Mouse (Mus musculus) spleen, postnatal 4 days (tissue): Measurements from ENCODE around the gene Zfp664.

ENCODE experiments used
- DNase-seq, 2 experiments: peaks; one replicate each; pipeline ENCODE4 v3.0.0; 2022; ENCODE audit warnings: low spot score in 2 of 2

Gene Zfp664

DNA sequence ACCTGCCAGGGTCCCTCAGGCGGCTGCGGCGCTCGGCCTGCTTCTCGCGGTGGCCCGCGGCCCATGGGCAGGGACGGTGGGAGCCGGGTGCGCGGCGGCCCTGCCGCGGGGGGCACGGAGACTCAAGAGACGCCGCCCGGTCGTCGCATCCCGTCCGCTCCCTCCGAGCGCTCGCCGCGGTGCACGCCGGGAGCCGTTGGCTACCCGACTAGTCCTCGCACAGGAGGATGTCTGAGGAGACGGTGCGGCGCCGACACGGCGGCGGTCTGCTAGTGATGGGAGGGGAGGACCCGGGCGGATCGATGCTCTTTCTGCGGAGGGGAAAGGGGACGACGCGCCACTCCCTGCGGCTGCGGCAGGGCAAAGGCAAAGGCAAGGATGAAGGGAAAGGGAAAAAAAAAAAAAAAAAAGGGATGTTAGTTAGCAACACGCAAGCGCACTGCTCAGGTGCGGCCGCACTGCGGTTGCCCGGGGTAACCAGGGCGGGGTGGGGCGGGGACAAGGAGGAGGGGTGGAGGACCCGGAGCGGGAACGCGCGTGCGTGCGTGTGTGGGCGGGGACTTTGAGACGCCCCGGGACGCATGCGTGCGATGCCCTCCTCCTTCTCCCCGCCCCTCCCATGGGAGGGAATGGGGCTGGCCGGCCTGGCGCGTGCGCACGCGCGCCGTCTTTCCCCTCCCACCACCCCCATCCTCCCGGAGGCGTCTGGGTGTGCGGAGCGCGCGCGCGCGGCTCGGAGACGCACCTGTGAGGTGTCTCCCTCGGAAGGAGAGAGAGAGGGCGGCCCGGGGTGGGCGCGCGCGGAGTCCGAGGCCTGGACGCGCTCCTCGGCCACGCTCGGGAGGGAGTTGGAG is at the start of gene Zfp664, which contains the start of gene Ccdc92:
Zfp664 (plus strand) TSS at position 679 of the 854 bp plus-strand sequence.
Ccdc92 (minus strand) TSS at position 412 of the 854 bp plus-strand sequence.
- DNase-seq = peak; percentile 96 to 97

DNA sequence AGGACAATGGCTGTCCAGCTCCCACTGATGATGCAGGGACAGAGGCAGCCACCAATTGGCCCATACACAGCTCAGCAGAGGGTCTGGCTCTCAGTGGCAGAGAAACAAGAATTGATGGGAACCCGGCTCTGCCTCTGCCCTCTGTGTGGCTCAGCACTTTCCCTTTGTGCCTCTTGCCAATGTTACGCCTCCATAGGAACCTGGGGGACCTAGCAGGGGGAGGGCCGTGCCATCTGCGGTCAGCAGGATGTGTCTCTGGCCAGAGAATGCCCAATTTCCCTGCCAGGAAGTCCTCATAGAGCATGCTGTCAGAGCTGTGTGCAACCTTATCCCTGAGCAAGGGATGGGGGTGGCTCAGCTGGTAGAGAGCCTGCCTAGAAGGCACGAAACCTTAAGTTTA is 47.7 kb upstream of the Zfp664 start:
- no peak for DNase-seq

DNA sequence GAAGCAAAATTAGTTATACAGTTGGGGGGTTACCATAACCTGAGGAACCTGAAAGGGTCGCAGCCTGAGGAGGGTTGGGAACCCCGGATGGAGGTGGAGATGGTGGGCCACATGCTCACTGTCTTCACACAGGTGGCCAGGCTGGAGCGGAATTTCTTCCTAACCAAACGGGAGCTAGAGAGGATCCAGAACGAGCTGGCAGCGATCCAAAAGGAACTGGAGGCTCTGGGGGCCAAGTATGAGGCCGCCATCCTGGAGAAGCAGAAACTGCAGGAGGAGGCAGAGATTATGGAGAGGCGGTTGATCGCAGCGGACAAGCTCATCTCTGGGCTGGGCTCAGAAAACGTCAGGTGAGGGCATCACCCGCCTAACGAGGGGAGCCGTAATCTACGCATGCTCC is 45.4 kb upstream of the Zfp664 start:
- DNase-seq = no peak

GRCm38 (mm10) chr5:124822128-124822894 is 40.2 kb upstream of the Zfp664 start:
- no peak for DNase-seq

DNA sequence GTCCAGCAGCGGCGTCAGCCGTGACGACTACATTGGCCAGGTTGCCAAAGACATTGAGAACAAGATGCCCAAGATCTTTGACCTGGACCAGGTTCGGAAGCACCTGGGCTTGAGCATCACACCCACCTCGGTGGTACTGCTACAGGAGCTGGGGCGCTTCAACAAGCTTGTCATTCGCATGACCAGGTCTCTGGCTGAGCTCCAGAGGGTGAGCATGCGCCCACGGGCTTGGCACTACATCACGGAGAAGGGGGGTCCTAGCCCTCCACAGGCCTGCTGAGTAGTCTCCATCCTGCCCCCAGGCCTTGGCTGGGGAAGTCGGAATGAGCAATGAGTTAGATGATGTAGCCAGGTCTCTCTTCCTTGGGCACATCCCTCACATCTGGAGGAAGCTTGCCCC is 32.2 kb upstream of the Zfp664 start:
- no peak for DNase-seq

GRCm38 (mm10) chr5:124835218-124835617 is 27.3 kb upstream of the Zfp664 start:
- no peak for DNase-seq

DNA sequence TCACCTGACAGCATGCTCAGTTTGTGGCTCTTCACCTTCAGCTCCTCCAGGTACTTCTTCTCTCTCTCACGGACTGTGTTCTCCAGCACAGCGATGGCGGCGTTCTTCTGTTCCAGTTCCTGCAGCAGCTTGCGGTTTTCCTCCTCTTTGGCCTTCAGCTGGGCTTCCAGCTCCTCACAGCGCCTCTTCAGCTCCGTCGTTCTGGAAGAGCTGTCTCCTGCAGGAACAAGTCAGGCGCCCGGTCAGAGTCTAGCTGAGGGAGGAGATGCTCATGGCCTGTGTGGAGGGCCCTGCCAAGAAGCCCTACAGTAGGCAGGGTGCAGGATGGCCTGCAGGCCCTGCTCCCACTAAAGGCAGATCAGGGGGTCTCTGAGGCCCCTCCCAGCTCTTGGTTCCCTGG is 26.4 kb upstream of the Zfp664 start:
- DNase-seq = no peak

DNA sequence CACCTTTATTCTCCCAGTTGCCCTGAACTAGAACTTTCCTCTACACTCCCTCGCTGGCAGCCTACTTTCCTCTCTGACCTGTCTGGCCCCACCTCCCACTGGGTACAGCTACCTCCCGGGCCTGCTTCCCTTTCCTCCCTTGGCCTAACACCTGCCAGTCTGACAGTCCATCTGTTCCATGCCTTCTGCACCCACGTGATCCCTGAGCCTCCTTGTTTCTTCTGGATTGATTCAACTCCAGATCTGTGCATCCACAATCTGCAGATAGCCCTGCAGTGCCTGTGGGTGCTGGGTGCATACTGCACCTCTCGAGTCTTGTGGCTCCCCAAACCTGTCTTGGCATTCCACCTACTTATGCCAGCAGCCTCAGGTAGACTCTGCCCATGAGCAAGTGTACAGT is 25.9 kb upstream of the Zfp664 start:
- no peak for DNase-seq

DNA sequence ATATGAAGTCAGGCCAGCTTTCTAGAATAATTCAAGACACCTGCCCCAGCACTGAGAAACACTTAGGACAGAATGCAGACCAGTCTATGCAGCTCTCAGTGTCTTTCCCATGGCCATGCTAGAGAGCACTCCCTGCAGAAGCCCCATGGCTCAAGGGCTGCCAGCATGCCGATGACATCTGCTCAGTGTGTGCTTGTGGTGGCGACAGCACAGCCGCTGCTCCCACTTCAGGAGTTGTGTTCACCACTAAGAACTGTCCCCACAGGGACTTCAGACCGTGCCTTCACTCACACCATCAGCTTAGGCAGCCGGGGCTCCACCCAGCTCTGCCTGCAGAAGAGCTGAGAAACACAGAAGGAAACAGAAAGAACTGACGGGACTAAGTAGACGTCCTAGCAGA is 22.3 kb upstream of the Zfp664 start:
- DNase-seq = no peak

DNA sequence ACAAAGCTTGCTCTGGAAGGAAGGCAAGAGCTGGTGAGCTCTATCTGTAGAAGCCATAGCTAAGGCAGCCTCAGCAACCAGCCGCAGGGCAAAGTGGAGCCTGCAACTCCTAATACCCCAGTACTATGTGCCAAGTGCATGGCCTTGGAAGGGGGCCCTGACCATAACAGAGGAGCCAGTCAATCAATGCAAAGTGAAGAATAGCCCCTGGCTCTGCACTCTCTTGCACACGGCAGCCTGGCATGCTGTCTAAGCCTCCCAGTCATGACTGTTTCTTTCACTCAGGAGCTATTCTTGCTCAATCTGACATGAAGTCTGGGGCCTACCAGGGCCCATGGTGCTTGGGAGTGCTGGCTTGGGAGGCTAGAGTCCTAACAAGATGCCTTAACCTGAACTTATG is 21.8 kb upstream of the Zfp664 start:
- DNase-seq = no peak

DNA sequence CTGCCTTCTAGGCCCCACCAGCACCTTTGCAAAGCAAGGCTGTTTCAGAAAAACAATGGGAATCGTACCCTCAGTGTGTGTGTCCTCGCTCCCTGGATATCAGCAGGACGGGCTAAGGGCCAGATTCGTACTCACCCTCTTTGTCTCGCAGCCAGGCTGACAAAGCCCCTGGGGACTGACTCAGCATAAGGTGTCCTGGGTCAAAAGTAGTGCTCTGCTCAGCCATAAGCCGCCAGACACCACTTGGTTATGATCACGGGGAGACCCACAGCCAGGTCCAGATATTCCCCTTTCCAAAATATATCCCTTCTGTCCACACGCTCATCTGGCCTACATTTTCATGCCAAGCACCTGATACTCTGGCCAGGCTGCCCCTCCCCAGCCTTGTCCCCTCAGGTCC is 19.1 kb upstream of the Zfp664 start:
- DNase-seq = no peak

DNA sequence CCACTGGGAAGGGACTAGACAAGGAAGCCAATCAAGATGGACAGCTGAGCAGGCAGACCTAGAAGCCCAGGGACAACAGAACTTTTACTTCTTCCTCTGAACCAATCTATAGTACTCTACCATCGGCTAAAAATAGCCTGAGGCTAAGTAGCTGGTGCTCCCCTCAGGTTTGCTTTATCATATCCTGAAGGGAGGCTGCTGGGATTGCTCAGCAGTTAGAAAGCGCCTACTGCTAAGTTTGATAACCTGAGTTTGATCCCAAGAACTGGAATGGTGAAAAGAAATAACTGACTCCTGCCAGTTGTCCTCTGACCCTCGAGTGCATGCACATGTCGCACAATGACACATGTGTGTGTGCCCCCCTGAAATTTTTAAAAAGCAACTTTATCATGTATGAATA is 17.6 kb upstream of the Zfp664 start:
- DNase-seq = no peak

DNA sequence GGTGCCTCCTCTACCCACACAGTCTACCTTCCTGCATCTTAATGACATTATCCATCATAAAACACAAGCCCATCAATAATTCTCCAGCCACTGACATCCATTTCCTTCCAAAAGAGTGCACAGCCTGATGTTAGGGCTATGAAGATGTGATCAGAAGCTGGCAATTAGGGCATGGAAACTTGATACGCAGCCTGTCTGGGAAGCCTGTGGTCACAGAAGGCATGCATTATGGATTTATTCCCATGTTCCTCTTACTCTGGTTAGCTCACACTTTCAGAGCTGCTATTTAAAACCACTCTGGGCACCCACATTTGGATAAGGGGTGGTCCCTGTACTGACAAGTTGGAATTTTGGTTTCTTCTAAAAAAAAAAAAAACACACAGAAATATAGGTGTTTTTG is 15.5 kb upstream of the Zfp664 start:
- no peak for DNase-seq

GRCm38 (mm10) chr5:124848994-124849393 is 13.5 kb upstream of the Zfp664 start:
- DNase-seq = no peak

GRCm38 (mm10) chr5:124851572-124851971 is 10.9 kb upstream of the Zfp664 start:
- DNase-seq = no peak

DNA sequence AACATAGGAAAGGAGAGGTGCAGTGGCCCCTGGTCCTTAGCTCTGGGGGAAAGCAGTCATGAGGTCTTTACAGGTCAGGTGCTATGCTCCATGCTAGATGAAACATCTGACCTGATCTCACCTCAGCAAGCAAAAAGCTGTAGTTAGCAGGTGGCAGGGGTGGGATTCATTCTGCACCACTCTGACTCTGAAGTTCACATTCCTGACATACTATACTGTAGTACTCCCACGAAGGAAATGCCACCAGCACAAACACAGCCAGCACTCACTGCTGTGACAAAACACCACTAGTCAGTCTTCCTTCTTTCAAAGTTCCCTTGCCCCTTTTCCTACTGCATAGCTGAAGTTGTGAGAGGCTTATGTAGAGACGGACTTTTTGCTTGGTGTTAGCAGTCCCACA is 10.2 kb upstream of the Zfp664 start:
- DNase-seq = no peak

DNA sequence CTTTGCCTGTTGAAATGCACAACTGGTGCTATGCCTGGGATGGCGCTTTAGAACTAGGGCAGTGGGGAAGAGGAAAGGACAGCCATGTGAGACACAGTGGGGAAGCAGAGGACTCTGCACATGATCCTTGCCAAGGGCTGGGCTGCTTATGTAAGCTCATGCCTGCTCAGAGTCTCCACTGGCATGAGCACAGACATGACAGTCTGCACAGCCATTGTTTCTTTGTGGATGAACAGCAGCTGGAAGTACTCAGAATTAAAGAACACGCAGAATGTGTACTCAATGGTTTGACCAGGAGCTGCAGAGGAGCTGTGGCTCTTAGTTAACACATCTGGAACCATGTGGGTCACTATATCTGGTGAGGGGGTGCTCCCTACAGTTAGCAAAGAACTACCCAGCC is 9.4 kb upstream of the Zfp664 start:
- DNase-seq = no peak

DNA sequence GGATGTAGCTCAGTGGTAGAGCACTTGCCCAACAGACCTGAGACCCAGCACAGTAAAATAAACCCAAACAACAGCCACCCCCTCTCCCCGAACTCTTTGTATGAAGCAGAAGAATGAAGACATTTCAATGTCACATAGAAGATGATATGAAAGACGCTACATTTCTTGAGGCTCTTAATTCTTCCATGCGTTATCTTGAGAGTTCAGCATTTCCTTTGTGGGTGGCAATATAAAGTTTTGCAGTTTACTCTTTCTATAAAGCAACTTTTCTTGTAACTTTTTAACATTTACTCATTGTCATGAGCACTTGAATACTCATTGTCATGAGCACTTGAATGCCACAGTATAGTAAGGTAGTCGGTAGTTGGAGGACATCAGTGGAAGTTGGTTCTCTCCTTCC is 8.3 kb upstream of the Zfp664 start:
- no peak for DNase-seq

GRCm38 (mm10) chr5:124860013-124860412 is 2.5 kb upstream of the Zfp664 start:
- no peak for DNase-seq

- DNase-seq = peak; percentile 20 to 66
Observed at GRCm38 (mm10) chr5:124861463-124861862, 1.0 kb upstream of the Zfp664 start.

GRCm38 (mm10) chr5:124862871-124863741 is 615 bp downstream of the Zfp664 start:
- DNase-seq = peak; percentile 26 to 72

DNA sequence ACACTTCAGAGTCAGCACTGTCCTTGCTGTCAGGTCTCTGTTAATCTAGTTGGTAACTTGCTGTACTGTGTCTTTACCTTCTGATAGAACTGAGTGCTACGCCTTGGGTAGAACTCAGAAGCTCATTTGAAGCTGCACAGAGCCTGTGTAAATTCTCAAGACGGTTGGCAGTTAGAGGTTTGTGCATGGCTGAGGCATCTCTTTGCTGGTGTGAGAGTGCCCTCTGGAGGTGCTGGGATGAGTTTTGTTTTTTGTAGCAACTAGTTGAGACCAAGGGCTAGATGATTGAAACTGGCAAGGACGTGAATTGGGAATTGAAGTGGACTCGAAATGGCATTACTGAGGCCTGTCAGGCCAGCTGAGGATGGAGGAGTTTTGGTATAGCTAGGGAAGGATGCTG is 6.5 kb downstream of the Zfp664 start:
- DNase-seq = peak in 1 of 2 experiments; percentile 45
